In the genomic region with DNA sequence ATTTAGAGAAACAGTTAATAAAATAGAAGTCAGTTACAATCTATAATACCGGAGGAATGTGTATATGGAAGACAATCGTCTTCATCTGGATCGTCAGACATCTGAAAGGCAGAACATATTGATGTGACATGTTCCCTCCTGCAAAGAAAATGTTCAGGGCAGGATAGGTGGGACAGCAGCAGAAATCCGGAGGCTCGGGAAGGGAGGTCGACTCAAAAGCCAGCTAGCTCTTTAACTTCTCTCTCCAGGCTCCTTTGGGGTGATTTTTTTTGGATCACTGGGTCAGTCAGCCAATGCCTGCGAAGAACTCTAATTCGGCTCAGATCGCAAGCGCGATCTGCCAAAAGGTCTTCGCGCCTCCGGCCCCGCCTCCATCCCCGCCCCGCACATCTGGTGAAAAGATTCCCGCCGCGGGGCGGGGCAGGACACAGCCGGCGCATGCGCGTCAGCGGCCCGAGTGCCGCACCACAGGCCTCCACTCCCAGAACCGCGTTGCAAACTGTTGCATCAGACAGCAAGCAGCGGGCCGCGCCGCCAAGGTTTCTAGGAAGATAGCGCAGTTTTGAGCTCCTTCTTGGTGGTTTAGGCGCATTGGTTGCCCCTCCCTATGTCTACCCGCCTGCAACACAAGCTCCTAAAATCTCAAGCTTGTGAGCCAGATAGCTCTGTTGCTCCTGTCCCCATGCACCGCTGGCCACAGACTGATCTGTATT, we compare ENCODE assay signal across 8 mouse cellular contexts. TPM values are rescaled to one million over a fixed set of nuclear protein-coding genes. Genes with fewer than 3 reads are reported as not detected.
DNase-seq lines count a peak whose midpoint lies in the region; ATAC-seq and TF ChIP-seq lines count a peak whose summit lies in the region.

No protein-coding gene starts in this region.

- no peak for ATAC-seq in erythroblast, adult 5-6 weeks (replicated peaks; ENCODE audit: low FRiP score, poor library complexity, severe bottlenecking)
- ATAC-seq in embryonic facial prominence, embryonic 12.5 days (ENCODE audit: insufficient number of reproducible peaks, insufficient read depth, low FRiP score, low TSS enrichment): peak; percentile 70; the same call in 1 of the 2 replicates
- peak; percentile 90 for ATAC-seq in limb, embryonic 14.5 days (ENCODE audit: low FRiP score, low read depth)
- ATAC-seq in midbrain, embryonic 16.5 days: peak; percentile 46

- H3K9me3 ChIP-seq in erythroblast, embryonic 14.5 days (ENCODE audit: control insufficient read depth, low read length): peaks cover 8% of the 10 kb centered on the region
- H3K9me3 ChIP-seq in embryonic facial prominence, embryonic 12.5 days: no peaks in the 10 kb centered on the region
- H3K9me3 ChIP-seq in limb, embryonic 14.5 days (ENCODE audit: control insufficient read depth, low read length): no peaks in the 10 kb centered on the region
- H3K9me3 ChIP-seq in midbrain, embryonic 16.5 days (replicated peaks; ENCODE audit: control insufficient read depth, low read length, poor library complexity, severe bottlenecking): no peaks in the 10 kb centered on the region

- peak overlapping the region; percentile 32; the same call in 1 of the 2 replicates for H3K9ac ChIP-seq in embryonic facial prominence, embryonic 12.5 days
- peak overlapping the region; percentile 43 for H3K9ac ChIP-seq in limb, embryonic 14.5 days (ENCODE audit: low read depth, low read length, severe bottlenecking)
- H3K9ac ChIP-seq in midbrain, embryonic 16.5 days (ENCODE audit: low read depth, low read length): peak overlapping the region; percentile 58

- H3K4me2 ChIP-seq in embryonic facial prominence, embryonic 12.5 days (replicated peaks): peak overlapping the region; percentile 53
- H3K4me2 ChIP-seq in limb, embryonic 14.5 days (replicated peaks; ENCODE audit: low read depth, low read length, severe bottlenecking): peak overlapping the region; percentile 54
- peak overlapping the region; percentile 59 for H3K4me2 ChIP-seq in midbrain, embryonic 16.5 days (ENCODE audit: low read length)

- DNase-seq in heart, adult 9 months (ENCODE audit: low spot score in 2 of 2): peak; percentile 92
- peak; percentile 89 for DNase-seq in kidney, adult 9 months
- peak; percentile 97 for DNase-seq in limb, embryonic 14.5 days (ENCODE audit: low spot score)
- DNase-seq in spleen, postnatal 10 days (ENCODE audit: low spot score in 2 of 2): peak; percentile 28 to 79

- H3K27me3 ChIP-seq in erythroblast, embryonic 14.5 days (ENCODE audit: control insufficient read depth): peaks cover 73% of the 10 kb centered on the region
- peaks cover 24% of the 10 kb centered on the region for H3K27me3 ChIP-seq in embryonic facial prominence, embryonic 12.5 days
- H3K27me3 ChIP-seq in limb, embryonic 14.5 days (ENCODE audit: control insufficient read depth, insufficient read depth, low read length): peaks cover 8% of the 10 kb centered on the region; the same call in 1 of the 2 replicates
- peaks cover 5% of the 10 kb centered on the region; the same call in 1 of the 2 replicates for H3K27me3 ChIP-seq in midbrain, embryonic 16.5 days (ENCODE audit: control insufficient read depth, insufficient read depth, low read depth, low read length)

- peak overlapping the region; percentile 39 for H3K4me3 ChIP-seq in erythroblast, embryonic 14.5 days (replicated peaks)
- peak overlapping the region; percentile 17 for H3K4me3 ChIP-seq in embryonic facial prominence, embryonic 12.5 days
- H3K4me3 ChIP-seq in limb, embryonic 14.5 days (replicated peaks; ENCODE audit: low read length): peak overlapping the region; percentile 28
- H3K4me3 ChIP-seq in midbrain, embryonic 16.5 days (ENCODE audit: low read depth, low read length): peak overlapping the region; percentile 33

- H3K27ac ChIP-seq in embryonic facial prominence, embryonic 12.5 days: peak overlapping the region; percentile 87
- peak overlapping the region; percentile 92 for H3K27ac ChIP-seq in limb, embryonic 14.5 days (replicated peaks; ENCODE audit: low read depth, low read length)
- H3K27ac ChIP-seq in midbrain, embryonic 16.5 days (ENCODE audit: low read length): 0 out of 2 replicates have a peak overlapping the region, but pooled peaks have one; percentile 9

- 4% methylated on average over 38 of the region's 38 CpGs for WGBS in embryonic facial prominence, embryonic 12.5 days
- 2% methylated on average over 34 of the region's 38 CpGs for WGBS in limb, embryonic 14.5 days
- WGBS in midbrain, embryonic 16.5 days: 3% methylated on average over 38 of the region's 38 CpGs

- H3K36me3 ChIP-seq in erythroblast, embryonic 14.5 days (ENCODE audit: control insufficient read depth): no peaks in the 10 kb centered on the region
- no peaks in the 10 kb centered on the region for H3K36me3 ChIP-seq in embryonic facial prominence, embryonic 12.5 days
- H3K36me3 ChIP-seq in limb, embryonic 14.5 days (ENCODE audit: control insufficient read depth, insufficient read depth, low read length): no peaks in the 10 kb centered on the region
- H3K36me3 ChIP-seq in midbrain, embryonic 16.5 days (ENCODE audit: control insufficient read depth, insufficient read depth, low read length): no peaks in the 10 kb centered on the region

- TF ChIP-seq POLR2A in limb, embryonic 14.5 days (IDR thresholded peaks at IDR 0.05; ENCODE audit: borderline replicate concordance, extremely low read depth, insufficient read depth, insufficient read length): peak; percentile 84; the same call in 1 of the 2 replicates

- peaks cover 24% of the 10 kb centered on the region for H3K4me1 ChIP-seq in erythroblast, embryonic 14.5 days (ENCODE audit: control insufficient read depth)
- H3K4me1 ChIP-seq in embryonic facial prominence, embryonic 12.5 days: peaks cover 28% of the 10 kb centered on the region
- peaks cover 34% of the 10 kb centered on the region for H3K4me1 ChIP-seq in limb, embryonic 14.5 days (ENCODE audit: control insufficient read depth, insufficient read depth, low read length)
- peaks cover 11% of the 10 kb centered on the region for H3K4me1 ChIP-seq in midbrain, embryonic 16.5 days (ENCODE audit: control insufficient read depth, insufficient read depth, low read length)

RNA-seq across cellular contexts. Expression of a gene that starts 31.0 kb away (rescaled TPM):
- polyA plus RNA-seq in erythroblast, embryonic 14.5 days (2012): 0.03 and 0.06 TPM in 2 replicates
- 0.38 and 1.7 TPM in 2 replicates for total RNA-seq in erythroblast, adult 5-6 weeks (2015; ENCODE audit: low replicate concordance)
- total RNA-seq in erythroblast, adult 5-6 weeks (2017; ENCODE audit: low replicate concordance): 0.68 TPM in 1 of 2 replicates, not detected in the other
- 3.3 and 3.6 TPM in 2 replicates for polyA plus RNA-seq in embryonic facial prominence, embryonic 12.5 days (2016; fragmentation: Nextera tagmentation; extraction: Ambion mirVana)
- polyA plus RNA-seq in limb, embryonic 14.5 days (2012; rRNA removed): 28.5 and 35.0 TPM in 2 replicates
- 31.3 and 37.5 TPM in 2 replicates for polyA plus RNA-seq in limb, embryonic 14.5 days (2014; fragmentation: Nextera tagmentation; extraction: Ambion mirVana)
- polyA plus RNA-seq in midbrain, embryonic 16.5 days (2015; fragmentation: Nextera tagmentation; extraction: Ambion mirVana): 1.2 and 1.9 TPM in 2 replicates

RNA-seq across cellular contexts. Expression of a gene that starts 37.7 kb away (rescaled TPM):
- polyA plus RNA-seq in erythroblast, embryonic 14.5 days (2012): 0.10 and 0.15 TPM in 2 replicates
- 11.1 and 27.0 TPM in 2 replicates for total RNA-seq in erythroblast, adult 5-6 weeks (2015; ENCODE audit: low replicate concordance)
- total RNA-seq in erythroblast, adult 5-6 weeks (2017; ENCODE audit: low replicate concordance): 15.2 and 17.0 TPM in 2 replicates
- polyA plus RNA-seq in embryonic facial prominence, embryonic 12.5 days (2016; fragmentation: Nextera tagmentation; extraction: Ambion mirVana): 38.7 and 43.5 TPM in 2 replicates
- polyA plus RNA-seq in limb, embryonic 14.5 days (2012; rRNA removed): 96.0 and 119 TPM in 2 replicates
- polyA plus RNA-seq in limb, embryonic 14.5 days (2014; fragmentation: Nextera tagmentation; extraction: Ambion mirVana): 37.2 and 38.2 TPM in 2 replicates
- polyA plus RNA-seq in midbrain, embryonic 16.5 days (2015; fragmentation: Nextera tagmentation; extraction: Ambion mirVana): 33.6 and 36.0 TPM in 2 replicates

Comparison
In these comparisons a context has a peak if more than half of its experiments do, and no peak if none do; other contexts are left out.
1. H3K27ac ChIP-seq: peak in every context shown above with its lines; median percentile 92 in limb, embryonic 14.5 days; 87 in embryonic facial prominence, embryonic 12.5 days; 9 in midbrain, embryonic 16.5 days.
2. RNA of a gene that starts 37.7 kb away (polyA plus RNA-seq): 37.2 to 119 TPM in limb, embryonic 14.5 days, 38.7 to 43.5 TPM in embryonic facial prominence, embryonic 12.5 days and 33.6 to 36.0 TPM in midbrain, embryonic 16.5 days; 0.10 to 0.15 TPM in erythroblast, embryonic 14.5 days; every median in the first group is over 10 times any median in the second.
3. Peak in every context shown above with its lines, with median percentiles within 50 percentile points of each other: H3K4me3 ChIP-seq, H3K4me2 ChIP-seq, H3K9ac ChIP-seq and DNase-seq.